Mouse (Mus musculus) gastrocnemius, adult 2 months (tissue): Measurements from ENCODE around the gene Adcy4. TPM values are rescaled to one million over a fixed set of nuclear protein-coding genes. Genes with fewer than 3 reads are reported as not detected.
A peak's percentile ranks its signal among the peaks of the same experiment; 100 is the strongest.

Experiments
- DNase-seq: peaks from one replicate; pipeline ENCODE4 v3.0.0; 2022
- H3K27ac ChIP-seq: fragments of 200-600 bp; 2 replicates; pipeline ENCODE4 v1.8.1; 2022; ENCODE audit warnings: mild to moderate bottlenecking
- H3K4me3 ChIP-seq: fragments of 200-600 bp; 2 replicates; pipeline ENCODE4 v1.8.1; 2022; ENCODE audit warnings: mild to moderate bottlenecking, moderate library complexity
- CTCF ChIP-seq: fragments of 200-600 bp; IDR thresholded peaks from 2 replicates; pipeline ENCODE4 v1.8.1; 2022; ENCODE audit warnings: antibody characterized with exemption, mild to moderate bottlenecking, moderate library complexity
- intact Hi-C: fragments of 180-260 bp; cut with DNase I; formaldehyde crosslinking; loops from one replicate; pipeline ENCODE4 v1.15.1; 2025
- total RNA-seq, 2 experiments: library from RNA; stranded (reverse); gene quantifications; 2 replicates each; pipeline ENCODE4 v1.2.3; 2021

Gene Adcy4
- total RNA-seq, 2 experiments from 2014 or later, result 6.8 to 10.1 TPM

DNA sequence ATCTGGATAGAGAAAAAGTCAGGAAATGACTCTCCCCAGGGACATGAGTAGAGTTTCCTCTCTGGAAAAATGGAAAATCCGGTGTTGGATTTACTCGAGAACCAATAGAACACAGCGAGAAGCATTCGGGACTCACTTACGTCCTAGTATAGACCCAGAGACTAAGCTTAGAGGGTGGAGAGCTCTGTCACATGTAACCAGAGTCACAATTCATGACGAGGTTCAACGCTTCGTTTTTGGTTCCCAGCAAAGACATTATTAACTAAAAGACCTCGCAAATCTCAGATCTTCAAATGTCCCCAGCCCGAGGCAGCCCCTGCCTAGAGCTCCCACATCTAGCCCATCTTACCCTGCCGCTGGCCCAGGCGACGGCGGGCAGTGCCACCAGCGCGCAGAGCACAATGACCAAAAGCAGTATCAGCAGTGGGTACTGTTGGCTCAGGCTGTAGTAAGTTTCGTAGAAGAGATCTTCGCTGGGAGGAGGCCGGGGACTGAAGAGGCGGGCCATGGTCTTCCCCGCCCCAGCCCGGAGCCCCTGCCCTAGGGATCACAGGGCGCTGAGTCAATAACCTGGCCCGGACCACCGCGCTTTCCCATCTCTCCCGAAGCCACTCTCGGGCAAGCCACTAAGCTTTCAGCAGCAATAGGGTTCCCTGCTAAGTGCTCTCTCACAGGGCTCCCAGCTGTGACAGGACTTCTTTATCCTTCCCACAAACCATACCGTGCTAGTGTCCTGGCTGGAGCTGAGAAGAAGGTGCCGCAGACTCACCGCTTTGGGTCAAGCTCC lies 531 bp downstream of the Adcy4 start:
- intact Hi-C loops, result loop anchor here (2.0 kb wide), 1 partner anchor 39 kb away; the partner anchor contains the start of gene Nfatc4

DNA sequence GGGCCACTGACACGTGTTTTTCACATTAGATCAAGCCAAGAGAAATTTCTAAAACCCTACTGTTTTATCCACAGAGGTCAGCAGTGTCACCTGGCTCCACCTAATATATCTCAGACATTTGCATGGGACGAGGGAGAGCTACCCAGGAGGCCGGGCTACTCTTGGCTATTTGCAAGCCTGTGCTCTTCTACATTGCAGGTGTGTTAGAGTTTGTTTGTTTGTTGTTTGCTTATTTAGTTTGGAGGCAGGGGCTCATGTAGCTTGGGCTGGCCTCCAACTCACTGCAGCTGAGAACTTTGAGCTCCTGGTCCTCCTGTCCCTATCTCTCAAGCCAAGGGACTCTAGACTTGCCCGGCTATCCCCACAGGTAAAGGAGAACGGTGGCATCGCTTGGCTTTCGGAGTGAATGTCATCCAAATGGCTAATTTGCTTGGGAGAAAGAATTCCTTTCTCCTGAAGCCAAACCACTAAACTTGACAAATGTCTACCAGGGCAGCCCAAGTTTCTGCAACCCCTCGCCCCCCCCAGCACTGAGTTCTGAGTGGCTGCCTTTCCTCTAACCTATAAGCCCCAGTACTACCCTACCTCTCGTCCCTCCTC lies 1.4 kb downstream of the Adcy4 start:
- intact Hi-C loops, result loop anchor here (2.0 kb wide), 1 partner anchor 40 kb away; the partner anchor contains the start of gene Nfatc4
- DNase-seq, result no peak
- H3K4me3 ChIP-seq, result peak overlapping the region; percentile 81
- TF ChIP-seq CTCF, result no peak
- H3K27ac ChIP-seq, result peak overlapping the region; percentile 87

More for the DNA sequence above, 531 bp downstream of the Adcy4 start:
- peak overlapping the region; percentile 87 for H3K27ac ChIP-seq
- peak; percentile 43 for DNase-seq
- H3K4me3 ChIP-seq, result peak overlapping the region; percentile 81
- no peak for TF ChIP-seq CTCF

DNA sequence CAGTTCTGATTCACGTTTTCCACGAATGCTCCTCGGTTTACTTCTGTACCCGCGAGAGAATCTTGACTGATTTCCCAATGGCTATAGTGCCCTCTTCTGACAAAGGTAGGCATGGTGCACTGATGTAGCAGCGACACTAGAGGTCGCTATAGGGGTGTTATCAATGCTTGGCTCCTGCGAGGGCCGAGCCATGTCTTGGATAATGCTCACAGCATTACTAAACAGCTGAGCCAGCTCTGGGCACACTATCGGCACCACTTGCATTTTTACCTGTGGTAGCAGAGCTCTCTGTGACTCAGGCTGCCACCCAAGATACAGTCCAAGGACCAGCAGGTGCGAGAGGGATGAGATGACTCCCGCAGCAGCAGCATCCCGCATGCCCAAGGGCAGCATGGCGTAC lies 2.6 kb downstream of the Adcy4 start:
- peak overlapping the region; percentile 81 for H3K4me3 ChIP-seq
- H3K27ac ChIP-seq, result peak overlapping the region; percentile 87
- intact Hi-C loops, result loop anchor here (2.0 kb wide), 1 partner anchor 83 kb away; no protein-coding TSS in a partner anchor
- DNase-seq, result peak; percentile 66
- peak; percentile 99 for TF ChIP-seq CTCF

DNA sequence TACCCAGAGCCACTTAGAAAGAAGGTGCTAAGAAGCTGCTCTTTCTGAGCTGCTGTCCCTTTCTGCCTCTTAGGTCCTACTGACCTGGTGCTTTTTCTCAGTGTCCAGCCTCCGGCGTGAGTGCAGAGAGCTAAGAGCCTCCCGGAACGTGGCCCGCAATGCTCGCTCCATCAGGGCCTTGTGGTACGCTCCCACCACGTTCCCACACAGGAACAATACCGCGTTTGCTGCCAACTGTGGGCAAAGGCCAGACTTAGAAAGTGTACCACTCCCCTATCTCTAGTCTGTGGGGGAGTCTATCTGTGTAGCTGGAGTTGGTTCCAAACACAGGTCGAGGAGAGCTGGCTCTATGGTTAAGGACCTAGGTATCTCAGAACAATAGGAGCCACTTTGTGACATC lies 3.2 kb downstream of the Adcy4 start:
- no peak for TF ChIP-seq CTCF
- Histone ChIP-seq H3K4me3 (no peak overlapping the region), H3K27ac (no peak overlapping the region)
- intact Hi-C loops, result loop anchor here (2.0 kb wide), 1 partner anchor 84 kb away; no protein-coding TSS in a partner anchor
- DNase-seq, result peak; percentile 17

DNA sequence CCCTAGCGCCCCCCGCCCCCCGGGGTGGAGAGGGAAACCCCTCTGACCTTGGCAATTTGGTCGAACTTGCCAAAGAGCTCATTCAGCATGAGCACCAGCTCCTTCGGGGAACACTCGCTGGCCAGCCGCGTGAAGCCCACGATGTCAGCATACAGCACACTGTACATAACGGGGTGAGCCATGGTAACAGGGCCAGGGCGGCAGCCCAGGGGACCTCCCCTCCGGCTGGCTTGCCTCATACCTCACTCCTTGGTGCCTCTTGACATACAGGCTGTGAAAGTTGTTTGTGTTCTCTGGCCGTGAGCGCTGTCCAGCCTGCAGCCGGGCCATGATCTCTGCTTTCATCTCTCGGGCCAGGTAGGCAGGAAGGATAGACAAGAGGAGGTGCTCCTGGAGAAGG lies 4.2 kb downstream of the Adcy4 start:
- Histone ChIP-seq H3K27ac (no peak overlapping the region), H3K4me3 (no peak overlapping the region)
- TF ChIP-seq CTCF, result no peak
- intact Hi-C loops, result loop anchor here (2.0 kb wide), 1 partner anchor 85 kb away; no protein-coding TSS in a partner anchor
- peak; percentile 15 for DNase-seq

DNA sequence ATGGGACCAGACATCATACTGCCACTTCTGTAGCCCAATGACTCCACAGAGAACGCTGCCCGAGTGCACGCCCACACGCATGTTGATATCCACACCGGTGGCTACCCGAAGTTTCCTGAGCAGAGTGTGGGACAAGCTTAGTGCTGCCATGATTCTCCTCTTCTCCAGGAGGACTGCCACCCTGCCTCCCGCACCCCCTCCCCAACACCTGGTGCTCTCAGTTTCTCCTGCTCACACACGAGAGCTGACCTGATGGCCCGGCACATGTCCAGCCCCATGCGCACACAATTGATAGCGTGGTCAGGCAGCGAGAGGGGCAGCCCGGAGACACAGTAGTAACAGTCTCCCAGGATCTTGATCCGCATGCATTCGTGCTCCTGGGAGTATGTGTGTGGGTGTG lies 5.2 kb downstream of the Adcy4 start:
- no peak for TF ChIP-seq CTCF
- DNase-seq, result peak; percentile 16
- Histone ChIP-seq H3K4me3 (no peak overlapping the region), H3K27ac (no peak overlapping the region)
- intact Hi-C loops, result no loop called here

DNA sequence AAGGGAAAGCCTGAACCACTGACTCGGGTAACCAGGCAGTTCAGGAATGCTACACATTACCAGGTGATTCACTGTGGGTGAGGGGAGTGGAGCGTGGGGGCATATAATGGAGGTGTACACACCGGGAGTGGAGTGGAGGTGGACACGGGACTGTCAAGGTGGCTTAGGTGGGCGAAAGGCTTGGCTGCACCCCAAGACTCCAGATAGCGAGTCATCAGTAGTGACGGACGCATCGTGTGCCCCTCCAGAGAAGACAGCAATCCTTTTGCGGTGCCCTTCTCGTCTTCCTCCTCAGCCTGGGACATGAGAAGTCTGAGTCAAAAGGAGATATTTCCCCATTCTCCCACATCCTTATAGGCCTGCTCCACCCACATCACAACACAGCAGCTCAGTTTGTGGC lies 6.1 kb downstream of the Adcy4 start:
- intact Hi-C loops, result no loop called here
- H3K4me3 ChIP-seq, result no peak overlapping the region
- DNase-seq, result peak; percentile 10
- TF ChIP-seq CTCF, result no peak
- no peak overlapping the region for H3K27ac ChIP-seq

DNA sequence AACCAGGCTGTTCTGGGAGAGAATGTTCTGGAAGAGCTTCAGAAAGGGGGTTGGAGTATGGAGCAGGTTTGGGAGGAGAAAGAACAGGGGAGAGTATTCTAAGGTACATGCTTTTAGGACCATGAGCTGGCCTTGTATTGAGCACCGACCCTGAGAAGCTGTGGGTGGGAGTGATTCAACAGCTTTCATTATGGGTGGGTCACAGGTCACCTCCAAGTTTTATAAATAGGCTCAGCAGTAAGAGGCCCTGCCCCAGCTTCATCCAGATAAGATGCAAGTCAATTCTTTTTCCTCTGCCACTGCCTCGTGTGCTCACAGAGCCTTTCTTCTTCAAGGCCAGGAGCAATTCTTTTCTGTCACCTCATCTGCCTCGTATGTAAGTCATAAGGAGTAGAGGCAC lies 6.7 kb downstream of the Adcy4 start:
- H3K4me3 ChIP-seq, result no peak overlapping the region
- no peak overlapping the region for H3K27ac ChIP-seq
- no peak for TF ChIP-seq CTCF
- intact Hi-C loops, result no loop called here
- DNase-seq, result peak; percentile 1

DNA sequence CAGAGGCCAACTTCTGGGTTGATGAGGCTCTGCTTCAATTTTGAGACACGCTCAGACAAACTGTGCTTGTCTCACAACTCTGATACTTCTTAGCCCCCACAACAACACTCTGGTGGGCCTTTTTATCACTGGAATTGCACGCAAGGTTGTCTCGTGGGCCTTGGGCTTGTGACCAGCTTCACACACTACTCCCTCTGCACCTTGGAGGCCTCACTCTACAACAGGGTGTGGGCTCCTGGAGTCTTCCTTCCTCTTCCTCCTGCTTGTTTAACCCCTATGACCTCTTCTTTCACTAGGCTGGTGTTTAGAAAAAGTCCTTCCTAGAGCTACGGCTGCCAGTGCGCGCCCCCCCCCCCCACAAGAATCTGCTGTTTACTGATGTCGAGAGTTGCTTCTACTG lies 7.2 kb downstream of the Adcy4 start:
- Histone ChIP-seq H3K27ac (no peak overlapping the region), H3K4me3 (no peak overlapping the region)
- intact Hi-C loops, result no loop called here
- TF ChIP-seq CTCF, result no peak
- peak; percentile 5 for DNase-seq

DNA sequence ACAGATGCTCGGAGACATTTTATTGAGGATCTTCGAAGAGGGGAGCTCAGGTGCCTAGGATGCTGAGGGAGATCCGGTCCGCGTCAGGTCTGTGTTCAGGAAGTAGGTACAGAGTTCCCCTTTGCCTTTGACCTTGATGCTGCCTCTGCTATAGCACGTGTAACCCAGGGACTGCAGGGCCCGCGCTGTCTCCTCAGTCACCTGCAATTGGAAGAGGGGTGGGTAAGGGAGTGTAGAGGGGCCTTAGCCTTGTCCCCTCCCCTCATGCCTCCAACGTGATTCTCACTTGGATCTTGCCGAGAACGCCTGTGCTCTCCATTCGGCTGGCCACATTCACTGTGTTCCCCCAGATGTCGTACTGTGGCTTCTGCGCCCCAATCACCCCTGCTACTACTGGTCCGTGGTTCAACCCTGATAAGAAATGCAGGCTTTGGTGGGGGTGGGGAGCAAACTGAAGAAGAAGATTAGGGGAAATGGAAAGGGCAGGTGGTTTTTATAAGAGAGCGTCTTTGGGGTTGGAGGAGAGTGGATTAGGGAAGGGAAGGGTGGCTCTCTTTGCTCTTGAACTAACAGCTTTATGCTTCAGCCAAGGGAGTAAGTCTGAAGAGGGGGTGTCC lies 14.7 kb downstream of the Adcy4 start:
- no peak for TF ChIP-seq CTCF
- intact Hi-C loops, result no loop called here
- no peak for DNase-seq
- Histone ChIP-seq H3K4me3 (no peak overlapping the region), H3K27ac (no peak overlapping the region)

DNA sequence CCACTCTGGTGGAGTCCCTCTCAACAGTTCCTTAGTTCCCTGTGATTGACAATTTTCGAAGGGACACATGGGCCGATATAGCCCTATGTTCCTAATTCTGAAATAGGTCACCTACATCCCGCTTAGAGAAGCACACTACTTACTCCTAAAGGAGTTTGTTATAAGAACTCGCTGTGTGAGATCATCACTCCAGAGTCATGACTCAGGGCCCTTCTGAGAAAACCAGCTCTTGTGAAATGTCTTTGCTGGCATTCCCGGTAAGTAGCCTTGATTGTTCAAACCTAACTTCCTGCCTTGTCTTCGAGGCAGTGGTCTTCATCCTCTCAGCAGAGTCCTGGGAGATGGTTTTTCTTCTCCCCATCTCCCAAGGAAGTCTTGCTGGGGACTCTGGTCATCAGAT lies 15.3 kb downstream of the Adcy4 start:
- intact Hi-C loops, result no loop called here
- Histone ChIP-seq H3K27ac (no peak overlapping the region), H3K4me3 (no peak overlapping the region)
- TF ChIP-seq CTCF, result no peak
- DNase-seq, result no peak

DNA sequence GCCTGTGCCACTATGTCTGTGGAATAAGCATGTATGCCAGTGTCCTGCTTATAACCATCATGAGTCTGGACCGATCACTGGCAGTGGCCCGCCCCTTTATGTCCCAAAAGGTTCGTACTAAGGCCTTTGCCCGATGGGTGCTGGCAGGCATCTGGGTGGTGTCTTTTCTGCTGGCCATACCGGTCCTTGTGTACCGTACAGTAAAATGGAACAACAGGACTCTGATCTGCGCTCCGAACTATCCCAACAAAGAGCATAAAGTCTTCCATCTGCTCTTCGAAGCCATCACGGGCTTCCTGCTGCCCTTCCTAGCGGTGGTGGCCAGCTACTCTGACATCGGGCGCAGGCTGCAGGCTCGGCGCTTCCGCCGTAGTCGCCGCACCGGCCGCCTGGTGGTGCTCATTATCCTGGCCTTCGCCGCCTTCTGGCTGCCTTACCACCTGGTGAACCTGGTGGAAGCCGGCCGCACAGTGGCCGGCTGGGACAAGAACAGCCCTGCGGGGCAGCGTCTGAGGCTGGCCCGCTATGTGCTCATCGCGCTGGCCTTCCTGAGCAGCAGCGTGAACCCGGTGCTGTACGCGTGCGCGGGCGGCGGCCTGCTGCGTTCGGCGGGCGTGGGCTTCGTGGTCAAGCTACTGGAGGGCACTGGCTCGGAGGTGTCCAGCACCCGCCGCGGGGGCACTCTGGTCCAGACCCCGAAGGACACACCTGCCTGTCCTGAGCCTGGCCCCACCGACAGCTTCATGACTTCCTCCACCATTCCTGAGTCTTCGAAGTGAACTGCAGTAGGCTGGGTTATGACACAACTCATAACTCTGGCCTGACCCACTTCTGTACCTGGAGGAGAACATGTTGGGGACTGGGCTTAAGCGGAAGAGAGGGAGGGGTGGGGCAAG lies 16.1 kb downstream of the Adcy4 start:
- intact Hi-C loops, result no loop called here
- DNase-seq, result peak; percentile 77
- peak overlapping the region; percentile 43; the same call in 1 of the 2 replicates for H3K27ac ChIP-seq
- peak; percentile 67 for TF ChIP-seq CTCF
- peak overlapping the region; percentile 70 for H3K4me3 ChIP-seq
